Mouse (Mus musculus): ENCODE measurements around the gene Bcl2l2.

DNA sequence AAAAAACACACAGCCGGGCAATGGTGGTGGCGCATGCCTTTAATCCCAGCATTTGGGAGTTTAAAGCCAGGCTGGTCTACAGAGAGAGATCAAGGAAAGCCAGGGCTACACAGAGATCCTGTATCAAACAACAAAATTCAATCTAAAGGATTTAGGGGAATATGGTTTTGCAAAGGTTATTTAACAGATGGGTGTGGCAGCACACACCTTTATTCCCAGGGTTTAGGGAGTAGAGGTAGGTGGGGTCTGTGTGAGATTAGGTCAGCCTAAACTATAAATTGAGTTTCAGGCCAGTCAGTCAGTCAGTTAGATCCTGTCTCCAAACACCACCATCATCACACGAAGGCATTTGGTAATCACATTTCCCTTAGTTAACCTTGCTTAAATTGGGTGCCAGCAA lies 9.0 kb downstream of the Bcl2l2 start, which contains the start of gene Pabpn1:
- TF ChIP-seq GATA1 (IDR thresholded peaks at IDR 0.05; ENCODE audit: low read length): no peak
- no peak for TF ChIP-seq TAL1 (IDR thresholded peaks at IDR 0.05; ENCODE audit: low read length)
